Mouse (Mus musculus): ENCODE results near the gene Rnf114. TPM values are rescaled to one million over a fixed set of nuclear protein-coding genes. Genes with fewer than 3 reads are reported as not detected.

The Rnf114 gene
- polyA plus RNA-seq, 1 experiment from 2014 or later: 94.4 TPM

- H3K9ac ChIP-seq: no peak overlapping the region
- no peak for ATAC-seq (ENCODE audit: insufficient number of reproducible peaks, insufficient read depth, low FRiP score, low TSS enrichment)
These were observed 52.0 kb downstream of the Rnf114 start for GRCm38 (mm10) chr2:167544456-167544855.

GRCm38 (mm10) chr2:167546447-167547195 lies 54.2 kb downstream of the Rnf114 start:
- H3K4me2 ChIP-seq (replicated peaks): no peak overlapping the region
- H3K9ac ChIP-seq: no peak overlapping the region
- peaks cover 37% of the 10 kb centered on the region for H3K4me1 ChIP-seq
- no peaks in the 10 kb centered on the region for H3K9me3 ChIP-seq
- H3K27ac ChIP-seq: peak overlapping the region; percentile 41
- H3K27me3 ChIP-seq: no peaks in the 10 kb centered on the region
- 53% methylated on average over 18 of the region's 18 CpGs for WGBS
- no peak overlapping the region for H3K4me3 ChIP-seq
- H3K36me3 ChIP-seq: peaks cover 13% of the 10 kb centered on the region
- ATAC-seq (ENCODE audit: insufficient number of reproducible peaks, insufficient read depth, low FRiP score, low TSS enrichment): no peak

More at GRCm38 (mm10) chr2:167544456-167544855, 52.0 kb downstream of the Rnf114 start:
- Histone ChIP-seq H3K27me3 (no peaks in the 10 kb centered on the region), H3K4me2 (replicated peaks) (0 out of 2 replicates have a peak overlapping the region, but pooled peaks have one; percentile 82), H3K4me1 (peaks cover 52% of the 10 kb centered on the region), H3K36me3 (peaks cover 20% of the 10 kb centered on the region), H3K4me3 (no peak overlapping the region), H3K27ac (peak overlapping the region; percentile 96), H3K9me3 (no peaks in the 10 kb centered on the region)
- 40% methylated on average over 5 of the region's 5 CpGs for WGBS

- H3K27ac ChIP-seq: no peak overlapping the region
- no peaks in the 10 kb centered on the region for H3K9me3 ChIP-seq
- no peak for ATAC-seq (ENCODE audit: insufficient number of reproducible peaks, insufficient read depth, low FRiP score, low TSS enrichment)
- no peak overlapping the region for H3K4me2 ChIP-seq (replicated peaks)
- no peak overlapping the region for H3K4me3 ChIP-seq
- no peaks in the 10 kb centered on the region for H3K27me3 ChIP-seq
- 80% methylated on average over 8 of the region's 8 CpGs for WGBS
- H3K9ac ChIP-seq: no peak overlapping the region
- H3K36me3 ChIP-seq: peaks cover 5% of the 10 kb centered on the region
- peaks cover 30% of the 10 kb centered on the region for H3K4me1 ChIP-seq
These were observed 55.0 kb downstream of the Rnf114 start for GRCm38 (mm10) chr2:167547444-167547843.

- no peak overlapping the region for H3K27ac ChIP-seq
- peaks cover 25% of the 10 kb centered on the region for H3K4me1 ChIP-seq
- H3K27me3 ChIP-seq: no peaks in the 10 kb centered on the region
- no peak overlapping the region for H3K4me3 ChIP-seq
- H3K36me3 ChIP-seq: no peaks in the 10 kb centered on the region
- no peaks in the 10 kb centered on the region for H3K9me3 ChIP-seq
- H3K4me2 ChIP-seq (replicated peaks): no peak overlapping the region
- no peak for ATAC-seq (ENCODE audit: insufficient number of reproducible peaks, insufficient read depth, low FRiP score, low TSS enrichment)
- no peak overlapping the region for H3K9ac ChIP-seq
- WGBS: 80% methylated on average over 7 of the region's 7 CpGs
These were observed 56.5 kb downstream of the Rnf114 start for GRCm38 (mm10) chr2:167548961-167549360.

- ATAC-seq (ENCODE audit: insufficient number of reproducible peaks, insufficient read depth, low FRiP score, low TSS enrichment): no peak
- no peak overlapping the region for H3K9ac ChIP-seq
- H3K9me3 ChIP-seq: no peaks in the 10 kb centered on the region
- H3K4me1 ChIP-seq: peaks cover 17% of the 10 kb centered on the region
- no peaks in the 10 kb centered on the region for H3K36me3 ChIP-seq
- no peak overlapping the region for H3K4me3 ChIP-seq
- no peak overlapping the region for H3K4me2 ChIP-seq (replicated peaks)
- WGBS: 50% methylated on average over 8 of the region's 8 CpGs
- H3K27ac ChIP-seq: no peak overlapping the region
- no peaks in the 10 kb centered on the region for H3K27me3 ChIP-seq
These were observed 58.0 kb downstream of the Rnf114 start for GRCm38 (mm10) chr2:167550341-167550854.

GRCm38 (mm10) chr2:167551342-167551920 lies 59.0 kb downstream of the Rnf114 start:
- H3K4me2 ChIP-seq (replicated peaks): no peak overlapping the region
- H3K27ac ChIP-seq: no peak overlapping the region
- H3K9ac ChIP-seq: no peak overlapping the region
- no peaks in the 10 kb centered on the region for H3K27me3 ChIP-seq
- H3K36me3 ChIP-seq: no peaks in the 10 kb centered on the region
- 0 out of 2 replicates have a peak, but pooled peaks cover under 1% of the 10 kb centered on the region for H3K9me3 ChIP-seq
- H3K4me3 ChIP-seq: no peak overlapping the region
- H3K4me1 ChIP-seq: peaks cover 17% of the 10 kb centered on the region
- WGBS: 69% methylated on average over 8 of the region's 8 CpGs
- no peak for ATAC-seq (ENCODE audit: insufficient number of reproducible peaks, insufficient read depth, low FRiP score, low TSS enrichment)

GRCm38 (mm10) chr2:167552292-167552691 lies 59.8 kb downstream of the Rnf114 start:
- Histone ChIP-seq H3K9ac (no peak overlapping the region), H3K4me1 (peaks cover 11% of the 10 kb centered on the region), H3K36me3 (no peaks in the 10 kb centered on the region), H3K27me3 (no peaks in the 10 kb centered on the region), H3K4me3 (no peak overlapping the region), H3K9me3 (0 out of 2 replicates have a peak, but pooled peaks cover 3% of the 10 kb centered on the region), H3K4me2 (replicated peaks) (no peak overlapping the region), H3K27ac (no peak overlapping the region)
- WGBS: 86% methylated on average over 4 of the region's 4 CpGs
- no peak for ATAC-seq (ENCODE audit: insufficient number of reproducible peaks, insufficient read depth, low FRiP score, low TSS enrichment)

- Histone ChIP-seq H3K4me2 (replicated peaks) (no peak overlapping the region), H3K27me3 (no peaks in the 10 kb centered on the region), H3K4me1 (peaks cover 11% of the 10 kb centered on the region), H3K27ac (peak overlapping the region; percentile 76), H3K36me3 (no peaks in the 10 kb centered on the region), H3K4me3 (no peak overlapping the region), H3K9me3 (0 out of 2 replicates have a peak, but pooled peaks cover 3% of the 10 kb centered on the region), H3K9ac (no peak overlapping the region)
- no peak for ATAC-seq (ENCODE audit: insufficient number of reproducible peaks, insufficient read depth, low FRiP score, low TSS enrichment)
- 22% methylated on average over 11 of the region's 11 CpGs for WGBS
These were observed 60.5 kb downstream of the Rnf114 start for GRCm38 (mm10) chr2:167552927-167553402.

- Histone ChIP-seq H3K4me1 (peaks cover 32% of the 10 kb centered on the region), H3K27ac (no peak overlapping the region), H3K9ac (no peak overlapping the region), H3K36me3 (no peaks in the 10 kb centered on the region), H3K4me3 (no peak overlapping the region), H3K27me3 (no peaks in the 10 kb centered on the region), H3K9me3 (0 out of 2 replicates have a peak, but pooled peaks cover 3% of the 10 kb centered on the region), H3K4me2 (replicated peaks) (no peak overlapping the region)
- 87% methylated on average over 5 of the region's 5 CpGs for WGBS
- ATAC-seq (ENCODE audit: insufficient number of reproducible peaks, insufficient read depth, low FRiP score, low TSS enrichment): no peak
These were observed 63.3 kb downstream of the Rnf114 start for GRCm38 (mm10) chr2:167555766-167556165.

GRCm38 (mm10) chr2:167559413-167559812 lies 67.0 kb downstream of the Rnf114 start:
- peaks cover 48% of the 10 kb centered on the region for H3K4me1 ChIP-seq
- 6% methylated on average over 27 of the region's 27 CpGs for WGBS
- H3K27ac ChIP-seq: peak overlapping the region; percentile 86

GRCm38 (mm10) chr2:167562101-167562500 lies 69.7 kb downstream of the Rnf114 start:
- H3K27me3 ChIP-seq: no peaks in the 10 kb centered on the region
- H3K27ac ChIP-seq: peak overlapping the region; percentile 95
- H3K4me1 ChIP-seq: peaks cover 65% of the 10 kb centered on the region
- ATAC-seq (ENCODE audit: insufficient number of reproducible peaks, insufficient read depth, low FRiP score, low TSS enrichment): no peak
- no peaks in the 10 kb centered on the region for H3K9me3 ChIP-seq
- no peak overlapping the region for H3K4me2 ChIP-seq (replicated peaks)
- no peak overlapping the region for H3K9ac ChIP-seq
- no peaks in the 10 kb centered on the region for H3K36me3 ChIP-seq
- WGBS: 22% methylated on average over 8 of the region's 8 CpGs
- H3K4me3 ChIP-seq: no peak overlapping the region

More at GRCm38 (mm10) chr2:167559413-167559812, 67.0 kb downstream of the Rnf114 start:
- ATAC-seq (ENCODE audit: insufficient number of reproducible peaks, insufficient read depth, low FRiP score, low TSS enrichment): peak; percentile 41; the same call in 1 of the 2 replicates
- Histone ChIP-seq H3K4me2 (replicated peaks) (peak overlapping the region; percentile 43), H3K36me3 (no peaks in the 10 kb centered on the region), H3K27me3 (no peaks in the 10 kb centered on the region), H3K4me3 (peak overlapping the region; percentile 10; the same call in 1 of the 2 replicates), H3K9me3 (0 out of 2 replicates have a peak, but pooled peaks cover 3% of the 10 kb centered on the region), H3K9ac (0 out of 2 replicates have a peak overlapping the region, but pooled peaks have one; percentile 24)
